8 mouse cellular contexts compared by ENCODE assay signal in the genomic region with DNA sequence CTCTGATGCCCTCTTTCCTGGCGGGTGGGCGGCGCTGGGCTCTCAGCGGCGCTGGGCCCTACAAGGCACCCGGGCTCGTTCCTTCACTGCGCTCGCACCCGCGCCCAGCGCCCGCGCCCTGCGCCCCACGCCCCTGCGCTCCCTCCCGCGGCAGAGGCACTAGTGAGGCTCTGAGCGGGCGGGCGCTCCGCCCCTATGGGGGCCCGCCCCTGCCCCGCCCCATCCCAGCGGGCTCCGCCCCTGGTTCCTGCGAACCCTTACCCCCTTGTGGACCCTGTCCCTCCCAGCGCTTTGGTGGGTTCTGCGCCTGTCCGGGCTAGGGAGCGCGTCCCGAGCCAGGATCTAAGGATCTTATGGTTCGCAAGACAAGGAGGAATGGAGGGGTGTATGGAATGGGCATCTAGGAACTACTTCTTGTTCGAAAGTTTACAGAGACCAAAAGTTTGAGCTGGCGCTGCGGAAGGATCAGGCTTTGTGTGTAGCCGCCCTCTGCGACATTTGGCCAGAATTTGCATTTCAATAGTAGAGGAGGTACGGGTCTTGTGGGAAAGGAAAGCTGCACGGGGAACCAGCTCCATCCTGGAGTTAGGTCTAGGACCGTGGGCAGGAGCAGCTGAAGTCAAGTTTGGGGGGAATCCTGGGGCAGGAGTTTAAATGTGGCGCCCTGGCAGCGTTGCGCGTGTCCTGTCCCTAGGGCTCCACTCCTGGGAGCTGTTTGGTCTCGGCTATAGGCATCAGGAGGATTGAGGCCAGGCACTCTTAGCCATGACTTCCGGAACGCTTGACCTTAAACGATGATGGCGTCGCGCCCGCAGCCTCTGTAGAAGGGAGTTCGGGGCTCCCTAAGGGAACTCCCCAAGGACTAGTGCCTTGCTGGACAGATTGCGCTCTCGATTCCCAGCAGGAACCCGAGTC. TPM values are rescaled to one million over a fixed set of nuclear protein-coding genes. Genes with fewer than 3 reads are reported as not detected.
DNase-seq lines count a peak whose midpoint lies in the region; ATAC-seq and TF ChIP-seq lines count a peak whose summit lies in the region.

No protein-coding gene starts in this region.

- peaks cover 31% of the 10 kb centered on the region for H3K79me2 ChIP-seq in liver, adult 2 months (ENCODE audit: control insufficient read depth, insufficient read depth, low read length)

- H3K4me2 ChIP-seq in midbrain, embryonic 16.5 days (ENCODE audit: low read length) = peak overlapping the region; percentile 86

- in situ Hi-C loops in ES-E14 (cut with MboI; ENCODE audit: low sequenced_read_pairs in 2 of 2, unreplicated experiment in 2 of 2) = no loop called here

- peaks cover 4% of the 10 kb centered on the region; the same call in 1 of the 2 replicates for H3K36me3 ChIP-seq in ES-E14 (ENCODE audit: control insufficient read depth, insufficient read depth, low read length, poor library complexity, severe bottlenecking)
- no peaks in the 10 kb centered on the region for H3K36me3 ChIP-seq in liver, adult 2 months (ENCODE audit: control insufficient read depth, insufficient read depth, low read length)
- no peaks in the 10 kb centered on the region for H3K36me3 ChIP-seq in midbrain, embryonic 16.5 days (ENCODE audit: control insufficient read depth, insufficient read depth, low read length)

- ATAC-seq in midbrain, embryonic 16.5 days = peak; percentile 44

- H3K27ac ChIP-seq in ES-E14 (ENCODE audit: insufficient read depth, low read depth, low read length, poor library complexity, severe bottlenecking) = peak overlapping the region; percentile 47; the same call in 1 of the 2 replicates
- peak overlapping the region; percentile 84 for H3K27ac ChIP-seq in liver, adult 2 months (replicated peaks; ENCODE audit: insufficient read depth, low read depth, low read length)
- peak overlapping the region; percentile 72 for H3K27ac ChIP-seq in midbrain, embryonic 16.5 days (ENCODE audit: low read length)

- DNase-seq in ES-E14 (ENCODE audit: low read depth, low spot score) = peak; percentile 84
- DNase-seq in brain, adult 2 months (ENCODE audit: low read depth, low spot score) = peak; percentile 28
- peak; percentile 85 for DNase-seq in gastrocnemius, postnatal 25 days
- peak; percentile 95 for DNase-seq in induced T-regulatory cell, adult 2 months (ENCODE audit: low read depth)
- peak; percentile 81 for DNase-seq in liver, adult 2 months (ENCODE audit: extremely low read depth, low read depth, low spot score)
- DNase-seq in spleen, postnatal 4 days (ENCODE audit: low spot score in 2 of 2) = peak; percentile 77 to 87
- no peak for DNase-seq in cerebellum, adult 18-20 months

- peak overlapping the region; percentile 70 for H3K9ac ChIP-seq in ES-E14 (ENCODE audit: insufficient read depth, low read depth, low read length, poor library complexity, severe bottlenecking)
- peak overlapping the region; percentile 90 for H3K9ac ChIP-seq in liver, adult 2 months (ENCODE audit: low read depth, low read length)
- peak overlapping the region; percentile 61 for H3K9ac ChIP-seq in midbrain, embryonic 16.5 days (ENCODE audit: low read depth, low read length)

- peaks cover 4 to 39% of the 10 kb centered on the region in 2 experiments; a peak in 3 of 4 replicates for H3K4me1 ChIP-seq in ES-E14 (ENCODE audit: control insufficient read depth in 2 of 2, insufficient read depth in 2 of 2, low read length in 2 of 2, poor library complexity in 1 of 2)
- peaks cover 28% of the 10 kb centered on the region for H3K4me1 ChIP-seq in liver, adult 2 months (ENCODE audit: control insufficient read depth, insufficient read depth, low read length)
- peaks cover 36% of the 10 kb centered on the region for H3K4me1 ChIP-seq in midbrain, embryonic 16.5 days (ENCODE audit: control insufficient read depth, insufficient read depth, low read length)

- H3K9me3 ChIP-seq in ES-E14 (ENCODE audit: control insufficient read depth, insufficient read depth, low read depth, low read length) = no peaks in the 10 kb centered on the region
- no peaks in the 10 kb centered on the region for H3K9me3 ChIP-seq in midbrain, embryonic 16.5 days (replicated peaks; ENCODE audit: control insufficient read depth, low read length, poor library complexity, severe bottlenecking)

- peak overlapping the region; percentile 85 to 89 for H3K4me3 ChIP-seq in ES-E14 (ENCODE audit: insufficient read depth in 1 of 2, low read depth in 1 of 2, low read length in 2 of 2, poor library complexity in 1 of 2, severe bottlenecking in 1 of 2)
- H3K4me3 ChIP-seq in liver, adult 2 months (ENCODE audit: insufficient read depth, low read depth, low read length) = peak overlapping the region; percentile 65
- H3K4me3 ChIP-seq in midbrain, embryonic 16.5 days (ENCODE audit: low read depth, low read length) = peak overlapping the region; percentile 54

- TF ChIP-seq CTCF in liver, adult 2 months (IDR thresholded peaks at IDR 0.05; ENCODE audit: low read depth, low read length) = no peak

- no peaks in the 10 kb centered on the region for H3K27me3 ChIP-seq in liver, adult 2 months (ENCODE audit: control insufficient read depth, insufficient read depth, low read length)
- H3K27me3 ChIP-seq in midbrain, embryonic 16.5 days (ENCODE audit: control insufficient read depth, insufficient read depth, low read depth, low read length) = peaks cover 22% of the 10 kb centered on the region

- 4% methylated on average over 55 of the region's 59 CpGs for WGBS in liver, adult 2 months
- WGBS in midbrain, embryonic 16.5 days = 2% methylated on average over 37 of the region's 59 CpGs

- peak; percentile 89 for TF ChIP-seq POLR2A in liver, adult 2 months (IDR thresholded peaks at IDR 0.05; ENCODE audit: extremely low read depth, insufficient read depth, low read length)

TF ChIP-seq in ES-E14, 5 proteins besides CTCF, POLR2A, EP300 and RAD21:
- TF ChIP-seq MAFK (IDR thresholded peaks at IDR 0.05; ENCODE audit: insufficient read depth, low read depth, low read length) = no peak
- TF ChIP-seq ZC3H11A (IDR thresholded peaks at IDR 0.05; ENCODE audit: borderline replicate concordance, low read depth, low read length) = no peak
- peak; percentile 29; the same call in 1 of the 2 replicates for TF ChIP-seq CHD2 (IDR thresholded peaks at IDR 0.05; ENCODE audit: low read depth, low read length)
- TF ChIP-seq HCFC1 (IDR thresholded peaks at IDR 0.05; ENCODE audit: borderline replicate concordance, insufficient read depth, low read length) = 0 out of 2 replicates have a peak, but pooled peaks have one; percentile 31
- no peak for TF ChIP-seq ZNF384 (IDR thresholded peaks at IDR 0.05; ENCODE audit: low read depth, low read length)

RNA-seq across cellular contexts. Expression of a gene that starts 12.5 kb away (rescaled TPM):
- total RNA-seq in ES-E14 (2012; rRNA removed) = 34.9 and 77.8 TPM in 2 replicates
- total RNA-seq in gastrocnemius, postnatal 25 days (2021) = 1 to 10 TPM; 7.0 to 9.2 TPM
- total RNA-seq in liver, adult 2 months (2014; rRNA removed) = 6.2 and 13.8 TPM in 2 replicates
- polyA plus RNA-seq in liver, adult 2 months (2012; rRNA removed) = 9.1 and 9.7 TPM in 2 replicates
- 10.7 and 11.4 TPM in 2 replicates for polyA plus RNA-seq in midbrain, embryonic 16.5 days (2015; fragmentation: Nextera tagmentation; extraction: Ambion mirVana)

RNA-seq across cellular contexts. Expression of a gene that starts 58.9 kb away (rescaled TPM):
- 47.3 and 62.5 TPM in 2 replicates for total RNA-seq in ES-E14 (2012; rRNA removed)
- total RNA-seq in gastrocnemius, postnatal 25 days (2021) = 10 to 100 TPM; 22.0 to 23.9 TPM
- total RNA-seq in liver, adult 2 months (2014; rRNA removed) = 44.5 and 53.2 TPM in 2 replicates
- 70.5 and 78.2 TPM in 2 replicates for polyA plus RNA-seq in liver, adult 2 months (2012; rRNA removed)
- 18.7 and 20.4 TPM in 2 replicates for polyA plus RNA-seq in midbrain, embryonic 16.5 days (2015; fragmentation: Nextera tagmentation; extraction: Ambion mirVana)

Comparison
In these comparisons a context has a peak if more than half of its experiments do, and no peak if none do; other contexts are left out.
1. DNase-seq: peak in ES-E14 (single experiment), brain, adult 2 months (single experiment), gastrocnemius, postnatal 25 days (single experiment), induced T-regulatory cell, adult 2 months (single experiment), liver, adult 2 months (single experiment) and spleen, postnatal 4 days (2 of 2); none in cerebellum, adult 18-20 months (0 of 2).
2. Peak in every context shown above with its lines, with median percentiles within 50 percentile points of each other: H3K27ac ChIP-seq, H3K4me3 ChIP-seq and H3K9ac ChIP-seq.